Mouse (Mus musculus): ENCODE measurements at regions not wholly inside any gene's neighbourhood (a gene's known extent, or its start where the extent isn't known, plus 50 kb on each side); places are given as distances from the start of the nearest gene placed in this dataset.

DNA sequence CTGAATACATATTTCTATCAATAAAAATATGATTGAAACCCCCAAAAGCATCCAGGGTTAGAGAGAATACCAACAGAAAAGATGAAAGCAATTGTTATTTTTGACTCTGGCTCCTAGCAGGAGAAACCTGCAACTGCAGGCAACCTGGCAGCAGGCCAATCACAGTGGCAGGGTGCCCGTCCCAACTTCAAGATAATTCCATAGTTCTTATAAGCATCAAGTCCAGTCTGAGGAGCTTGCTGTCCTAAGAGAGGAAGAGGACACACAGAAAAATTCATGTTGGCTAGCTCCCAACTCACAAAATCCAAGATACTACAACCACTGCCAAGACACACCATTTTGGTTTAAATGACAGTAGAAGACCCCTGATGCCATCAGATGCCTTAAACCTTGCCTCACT, 654.9 kb upstream of the B3galt2 start:
- H3K4me1 ChIP-seq (replicated peaks), result 0 out of 2 replicates have a peak, but pooled peaks cover 4% of the 10 kb centered on the region

DNA sequence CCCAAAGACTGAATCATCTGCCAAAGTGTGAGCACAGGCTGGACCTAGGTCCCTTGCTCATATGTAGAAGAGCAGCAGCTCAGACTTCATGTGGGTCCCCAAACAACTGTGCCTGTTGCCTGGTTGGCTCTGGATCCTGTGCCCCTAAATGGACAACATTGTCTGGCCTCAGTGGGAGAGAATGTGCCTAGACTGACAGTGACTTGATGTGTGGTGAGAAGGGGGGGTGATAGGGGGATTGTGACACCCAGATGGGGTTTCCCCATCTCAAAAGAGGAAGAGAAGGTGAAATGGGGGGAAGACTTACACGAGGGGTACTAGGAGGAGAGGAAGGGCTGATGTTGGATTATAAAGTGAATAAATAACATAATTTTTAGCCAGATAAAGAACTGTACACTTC, 640.2 kb upstream of the B3galt2 start:
- Histone ChIP-seq H3K27me3 (replicated peaks) (no peaks in the 10 kb centered on the region), H3K9ac (no peak overlapping the region), H3K36me3 (no peaks in the 10 kb centered on the region), H3K4me1 (replicated peaks) (no peaks in the 10 kb centered on the region), H3K27ac (ENCODE audit: poor library complexity, severe bottlenecking) (no peak overlapping the region), H3K9me3 (replicated peaks) (no peaks in the 10 kb centered on the region), H3K4me2 (no peak overlapping the region), H3K4me3 (no peak overlapping the region)
- no peak for ATAC-seq (ENCODE audit: insufficient number of reproducible peaks, low FRiP score)
- 65% methylated on average over 1 of the region's 1 CpGs for WGBS

More for the DNA sequence above, 654.9 kb upstream of the B3galt2 start:
- no peak overlapping the region for H3K4me2 ChIP-seq
- H3K9ac ChIP-seq, result no peak overlapping the region
- H3K4me3 ChIP-seq, result no peak overlapping the region
- H3K27me3 ChIP-seq (replicated peaks), result no peaks in the 10 kb centered on the region
- 18% methylated on average over 1 of the region's 1 CpGs for WGBS
- ATAC-seq (ENCODE audit: insufficient number of reproducible peaks, low FRiP score), result no peak
- no peaks in the 10 kb centered on the region for H3K36me3 ChIP-seq
- no peak overlapping the region for H3K27ac ChIP-seq (ENCODE audit: poor library complexity, severe bottlenecking)
- H3K9me3 ChIP-seq (replicated peaks), result no peaks in the 10 kb centered on the region

DNA sequence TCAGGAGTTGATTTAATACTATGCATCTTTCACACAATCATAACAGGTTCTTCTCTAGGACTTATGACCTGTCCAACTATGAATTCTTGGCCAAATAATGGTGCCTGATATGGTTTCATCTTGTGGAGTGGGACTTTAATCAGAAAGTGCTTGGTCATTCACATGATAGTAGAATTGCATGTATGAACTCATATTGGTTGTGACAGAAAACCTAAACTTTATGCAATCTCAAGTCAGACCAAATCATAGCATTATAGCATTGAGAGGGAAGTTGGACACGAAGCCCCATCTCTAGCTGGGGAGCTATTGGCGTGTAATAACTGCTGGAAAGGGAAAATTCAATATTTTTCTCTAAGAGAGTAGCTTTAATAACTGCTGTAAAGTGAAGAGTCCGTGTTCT, 639.4 kb upstream of the B3galt2 start:
- Histone ChIP-seq H3K4me2 (no peak overlapping the region), H3K27ac (ENCODE audit: poor library complexity, severe bottlenecking) (no peak overlapping the region), H3K4me3 (no peak overlapping the region), H3K9ac (no peak overlapping the region), H3K9me3 (replicated peaks) (no peaks in the 10 kb centered on the region), H3K4me1 (replicated peaks) (no peaks in the 10 kb centered on the region), H3K27me3 (replicated peaks) (no peaks in the 10 kb centered on the region), H3K36me3 (no peaks in the 10 kb centered on the region)
- 77% methylated on average over 3 of the region's 3 CpGs for WGBS
- ATAC-seq (ENCODE audit: insufficient number of reproducible peaks, low FRiP score), result no peak

DNA sequence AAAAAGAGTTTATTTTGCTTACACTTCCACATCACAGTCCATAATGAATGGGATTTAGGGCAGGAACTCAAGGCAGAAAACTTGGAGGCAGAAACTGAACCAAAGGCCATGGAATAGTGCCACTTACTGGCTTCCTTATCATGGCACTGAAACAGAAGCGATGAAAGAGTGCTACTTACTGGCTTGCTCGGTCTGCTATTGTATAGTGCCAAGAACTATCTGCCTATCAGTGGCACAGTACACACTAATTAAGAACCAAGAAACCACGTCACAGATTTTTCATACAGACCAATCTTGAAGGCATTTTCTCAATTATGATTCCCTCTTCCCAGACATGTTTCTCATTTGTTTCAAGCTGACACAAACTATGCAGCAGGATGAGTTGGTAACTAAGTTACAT, 634.4 kb upstream of the B3galt2 start:
- WGBS, result 64% methylated on average over 3 of the region's 3 CpGs
- H3K9ac ChIP-seq, result no peak overlapping the region
- no peaks in the 10 kb centered on the region for H3K9me3 ChIP-seq (replicated peaks)
- no peaks in the 10 kb centered on the region for H3K4me1 ChIP-seq (replicated peaks)
- H3K4me3 ChIP-seq, result no peak overlapping the region
- no peak overlapping the region for H3K4me2 ChIP-seq
- H3K36me3 ChIP-seq, result no peaks in the 10 kb centered on the region
- no peaks in the 10 kb centered on the region for H3K27me3 ChIP-seq (replicated peaks)
- no peak overlapping the region for H3K27ac ChIP-seq (ENCODE audit: poor library complexity, severe bottlenecking)
- no peak for ATAC-seq (ENCODE audit: insufficient number of reproducible peaks, low FRiP score)

DNA sequence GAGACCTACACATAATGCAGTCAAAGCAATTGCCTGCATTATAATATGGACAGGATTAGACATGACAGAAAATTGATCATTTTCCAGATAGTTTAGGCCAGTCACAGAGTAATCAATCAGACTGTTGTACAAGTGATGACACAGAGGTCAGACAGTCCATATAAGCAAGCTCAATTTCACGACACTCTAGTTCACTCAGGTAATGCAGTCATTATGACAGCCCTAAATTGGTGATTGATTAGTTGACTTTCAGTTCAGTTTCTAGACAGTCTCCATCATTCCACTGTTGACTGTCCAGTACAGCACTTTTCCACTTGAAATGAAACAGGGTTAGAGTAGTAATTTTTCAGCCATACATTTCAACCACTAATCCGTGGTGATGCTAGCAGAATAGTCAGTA, 620.5 kb upstream of the B3galt2 start:
- H3K36me3 ChIP-seq, result no peaks in the 10 kb centered on the region
- no peak overlapping the region for H3K9ac ChIP-seq
- no peak overlapping the region for H3K4me2 ChIP-seq
- no peak for ATAC-seq (ENCODE audit: insufficient number of reproducible peaks, low FRiP score)
- no peaks in the 10 kb centered on the region for H3K9me3 ChIP-seq (replicated peaks)
- no peaks in the 10 kb centered on the region for H3K27me3 ChIP-seq (replicated peaks)
- no peak overlapping the region for H3K4me3 ChIP-seq
- 63% methylated on average over 2 of the region's 2 CpGs for WGBS
- H3K27ac ChIP-seq (ENCODE audit: poor library complexity, severe bottlenecking), result no peak overlapping the region
- H3K4me1 ChIP-seq (replicated peaks), result no peaks in the 10 kb centered on the region

DNA sequence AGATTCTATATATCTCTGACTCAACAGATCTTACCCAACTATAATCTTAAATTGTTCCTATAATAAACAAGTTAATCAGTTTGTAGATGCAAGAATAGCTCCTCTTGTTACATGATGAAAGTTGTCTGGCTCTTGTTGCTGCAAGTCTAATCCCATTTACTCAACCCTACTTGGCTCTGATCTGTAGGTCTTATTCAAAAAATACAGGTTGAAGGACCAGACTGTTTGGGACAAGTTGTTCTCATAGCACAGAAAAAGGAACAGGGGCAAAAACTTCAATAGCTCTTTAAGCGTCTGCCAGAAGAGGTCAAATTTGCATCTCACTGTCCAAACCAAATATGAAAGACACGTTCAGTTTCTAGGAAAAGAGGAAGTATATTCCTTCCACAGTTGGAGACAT, 587.3 kb upstream of the B3galt2 start:
- 73% methylated on average over 2 of the region's 2 CpGs for WGBS
- no peak overlapping the region for H3K9ac ChIP-seq
- no peaks in the 10 kb centered on the region for H3K36me3 ChIP-seq
- H3K9me3 ChIP-seq (replicated peaks), result no peaks in the 10 kb centered on the region
- H3K27ac ChIP-seq (ENCODE audit: poor library complexity, severe bottlenecking), result no peak overlapping the region
- no peaks in the 10 kb centered on the region for H3K4me1 ChIP-seq (replicated peaks)
- H3K27me3 ChIP-seq (replicated peaks), result no peaks in the 10 kb centered on the region
- no peak for ATAC-seq (ENCODE audit: insufficient number of reproducible peaks, low FRiP score)
- H3K4me3 ChIP-seq, result no peak overlapping the region
- H3K4me2 ChIP-seq, result no peak overlapping the region

DNA sequence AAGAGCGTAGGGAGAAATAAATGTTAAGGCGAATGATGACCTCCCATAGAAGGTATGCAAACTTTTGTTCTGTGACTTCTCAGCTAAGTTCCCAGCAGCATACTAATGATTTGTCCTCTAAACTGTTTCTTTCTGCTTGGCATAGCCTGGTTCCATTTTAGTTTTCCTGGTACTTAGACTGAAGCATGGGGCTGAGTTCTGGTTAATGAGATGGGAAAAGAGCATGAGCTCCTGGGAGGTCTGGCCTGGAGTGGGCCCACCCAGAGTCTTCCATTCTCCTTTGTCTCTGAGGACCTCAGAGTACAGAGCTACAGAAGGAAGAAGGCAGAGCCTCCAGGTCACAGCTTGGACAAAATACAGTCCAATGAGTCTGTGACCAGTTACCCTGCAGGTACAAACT, 586.9 kb upstream of the B3galt2 start:
- Histone ChIP-seq H3K27ac (ENCODE audit: poor library complexity, severe bottlenecking) (no peak overlapping the region), H3K4me2 (no peak overlapping the region), H3K4me1 (replicated peaks) (no peaks in the 10 kb centered on the region), H3K36me3 (no peaks in the 10 kb centered on the region), H3K9ac (no peak overlapping the region), H3K27me3 (replicated peaks) (no peaks in the 10 kb centered on the region), H3K4me3 (no peak overlapping the region), H3K9me3 (replicated peaks) (no peaks in the 10 kb centered on the region)
- ATAC-seq (ENCODE audit: insufficient number of reproducible peaks, low FRiP score), result no peak
- 90% methylated on average over 2 of the region's 2 CpGs for whole genome bisulfite sequencing

DNA sequence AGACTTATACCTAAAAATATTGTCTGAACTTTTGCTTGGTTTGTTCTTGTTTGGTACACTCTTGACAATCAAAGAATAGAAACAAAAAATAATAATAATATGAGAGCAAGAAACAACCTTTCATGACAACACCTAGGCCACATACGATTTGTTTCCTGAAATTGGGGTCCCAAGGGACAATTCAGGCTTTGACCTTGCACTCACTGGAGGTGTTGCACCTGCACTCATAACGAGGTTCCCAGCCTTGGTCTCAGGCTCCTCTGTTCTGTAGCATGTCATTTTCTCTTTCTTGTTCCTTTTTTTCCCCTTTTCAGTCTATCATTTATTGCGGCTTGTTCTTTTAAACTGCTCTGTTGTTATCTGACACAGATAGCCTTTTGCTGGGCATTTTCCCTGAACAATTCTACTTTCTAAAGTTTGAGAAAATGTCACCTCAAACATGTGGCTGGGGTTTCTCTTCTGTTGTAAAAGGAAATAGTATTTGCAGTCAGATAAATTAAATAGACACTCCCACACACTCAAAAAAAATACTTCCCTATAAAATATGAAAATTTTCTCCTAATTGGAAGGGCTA, 585.9 kb upstream of the B3galt2 start:
- no peak overlapping the region for H3K27ac ChIP-seq (ENCODE audit: poor library complexity, severe bottlenecking)
- no peak overlapping the region for H3K4me2 ChIP-seq
- ATAC-seq (ENCODE audit: insufficient number of reproducible peaks, low FRiP score), result no peak
- no peaks in the 10 kb centered on the region for H3K27me3 ChIP-seq (replicated peaks)
- no peaks in the 10 kb centered on the region for H3K9me3 ChIP-seq (replicated peaks)
- 58% methylated on average over 3 of the region's 3 CpGs for WGBS
- H3K4me1 ChIP-seq (replicated peaks), result no peaks in the 10 kb centered on the region
- H3K9ac ChIP-seq, result no peak overlapping the region
- no peaks in the 10 kb centered on the region for H3K36me3 ChIP-seq
- no peak overlapping the region for H3K4me3 ChIP-seq

DNA sequence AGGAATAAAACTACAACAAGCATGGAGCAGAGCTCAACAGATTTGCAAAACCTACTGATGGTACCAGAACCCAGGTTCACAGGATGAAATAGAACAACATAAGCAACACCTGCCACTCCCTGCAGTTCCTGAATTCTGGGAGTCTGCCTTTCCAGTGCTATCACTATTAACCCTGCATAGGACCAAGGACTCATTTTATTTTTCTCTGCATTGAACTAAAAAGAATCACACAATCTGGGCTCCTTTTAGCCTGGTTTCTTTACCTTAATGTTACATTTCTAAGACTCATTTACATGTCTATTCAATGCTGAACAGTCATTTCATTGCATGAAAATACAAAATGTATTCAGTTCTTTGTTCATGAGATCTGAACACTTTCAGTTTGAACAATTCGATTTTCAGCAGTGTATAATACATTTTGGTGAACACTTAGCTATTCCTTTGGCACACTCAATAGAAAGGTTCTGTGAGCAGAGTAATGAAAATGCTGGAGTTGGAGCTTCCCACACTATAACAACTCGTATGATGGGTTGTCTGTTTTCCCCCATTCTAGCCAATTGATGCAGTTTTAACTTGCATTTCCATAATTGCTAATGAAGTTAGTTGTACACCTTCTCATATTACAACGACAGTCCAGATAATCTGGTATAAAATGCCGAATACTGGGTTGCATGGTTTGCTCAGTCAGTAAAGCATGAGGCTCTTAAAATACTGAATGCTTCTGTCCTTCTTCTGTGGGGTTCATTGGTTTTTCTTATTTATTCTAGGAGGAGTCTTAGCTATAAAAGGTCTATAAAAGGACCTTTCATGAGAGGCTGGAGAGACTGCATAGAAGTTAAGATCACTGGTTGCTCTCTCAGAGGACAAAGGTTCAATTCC, 579.5 kb upstream of the B3galt2 start:
- no peak overlapping the region for H3K27ac ChIP-seq (ENCODE audit: poor library complexity, severe bottlenecking)
- no peak overlapping the region for H3K9ac ChIP-seq
- no peaks in the 10 kb centered on the region for H3K27me3 ChIP-seq (replicated peaks)
- H3K4me1 ChIP-seq (replicated peaks), result no peaks in the 10 kb centered on the region
- no peak overlapping the region for H3K4me3 ChIP-seq
- 62% methylated on average over 4 of the region's 4 CpGs for WGBS
- H3K4me2 ChIP-seq, result no peak overlapping the region
- no peak for ATAC-seq (ENCODE audit: insufficient number of reproducible peaks, low FRiP score)
- no peaks in the 10 kb centered on the region for H3K9me3 ChIP-seq (replicated peaks)
- H3K36me3 ChIP-seq, result no peaks in the 10 kb centered on the region

DNA sequence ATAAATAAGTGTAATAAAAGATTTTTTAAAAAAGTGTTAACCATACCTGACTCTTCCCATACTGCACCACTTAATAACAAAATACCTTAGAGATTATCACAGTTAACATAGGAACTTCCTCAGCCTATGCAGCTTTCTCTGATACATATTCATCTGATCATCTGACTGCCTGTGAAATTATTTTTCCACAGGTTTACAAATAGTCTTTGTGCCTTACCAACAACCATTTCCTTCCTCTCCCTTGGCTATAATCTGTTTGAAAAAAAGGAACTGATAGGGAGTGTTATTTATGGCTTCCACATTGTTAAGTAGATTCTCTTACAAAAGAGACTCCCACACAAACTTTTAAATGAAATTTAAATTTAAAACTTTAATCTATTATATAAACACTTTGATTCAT, 575.0 kb upstream of the B3galt2 start:
- H3K27ac ChIP-seq (ENCODE audit: poor library complexity, severe bottlenecking), result no peak overlapping the region
- no peak overlapping the region for H3K4me3 ChIP-seq
- H3K4me1 ChIP-seq (replicated peaks), result no peaks in the 10 kb centered on the region
- no peak overlapping the region for H3K4me2 ChIP-seq
- H3K9ac ChIP-seq, result no peak overlapping the region
- H3K27me3 ChIP-seq (replicated peaks), result no peaks in the 10 kb centered on the region
- no peak for ATAC-seq (ENCODE audit: insufficient number of reproducible peaks, low FRiP score)
- no peaks in the 10 kb centered on the region for H3K9me3 ChIP-seq (replicated peaks)
- H3K36me3 ChIP-seq, result no peaks in the 10 kb centered on the region

DNA sequence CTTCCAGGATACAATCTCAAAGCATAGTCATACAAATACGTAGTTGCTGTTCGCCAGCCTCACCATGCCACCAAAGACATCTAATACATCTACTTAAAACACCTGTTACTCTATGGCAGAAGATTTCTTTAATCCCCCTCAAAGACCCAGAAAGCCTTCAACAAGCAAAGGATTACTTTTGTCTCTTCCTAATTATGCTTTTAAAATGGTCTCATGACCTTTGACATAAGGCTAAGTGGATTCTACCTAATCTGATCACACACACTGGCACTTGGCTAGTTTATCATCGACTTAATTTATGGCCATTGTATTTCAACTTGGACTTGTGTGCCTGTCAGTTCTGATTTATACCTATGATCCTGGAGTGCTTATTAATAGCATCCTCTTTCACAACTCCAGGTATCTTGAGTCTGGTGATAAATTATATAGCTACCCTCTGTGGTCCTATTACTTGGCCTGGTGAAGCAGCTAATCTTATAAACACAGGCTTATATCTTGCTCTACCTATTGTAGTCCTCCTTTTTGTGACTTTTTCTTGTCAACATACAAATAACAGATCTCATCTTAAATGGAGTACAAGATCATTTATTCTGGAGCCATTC, 568.6 kb upstream of the B3galt2 start:
- no peaks in the 10 kb centered on the region for H3K4me1 ChIP-seq (replicated peaks)
- no peak overlapping the region for H3K4me2 ChIP-seq
- H3K27me3 ChIP-seq (replicated peaks), result no peaks in the 10 kb centered on the region
- 81% methylated on average over 3 of the region's 3 CpGs for WGBS
- no peaks in the 10 kb centered on the region for H3K9me3 ChIP-seq (replicated peaks)
- no peak overlapping the region for H3K27ac ChIP-seq (ENCODE audit: poor library complexity, severe bottlenecking)
- no peak overlapping the region for H3K9ac ChIP-seq
- H3K4me3 ChIP-seq, result no peak overlapping the region
- no peaks in the 10 kb centered on the region for H3K36me3 ChIP-seq
- ATAC-seq (ENCODE audit: insufficient number of reproducible peaks, low FRiP score), result no peak
